14 mouse cellular contexts compared by ENCODE assay signal in genomic region chr15:81070470-81070869, GRCm38 (mm10).
"Had no signal": no experiment of that assay in that cellular context is flagged by ENCODE, and none has a peak within 500 bp of the region (broad histone marks: within the 10 kb centered on the region; RNA-seq: fewer than 3 reads in every experiment).

No protein-coding gene starts in this region.

- H3K36me3 ChIP-seq: kidney, embryonic 15.5 days; liver, embryonic 13.5 days had no signal

- H3K4me3 ChIP-seq: kidney, embryonic 15.5 days; liver, embryonic 13.5 days; megakaryocyte, embryonic 14.5 days; midbrain, embryonic 10.5 days; midbrain, embryonic 13.5 days had no signal

- H3K4me2 ChIP-seq: kidney, embryonic 15.5 days; liver, embryonic 13.5 days; midbrain, embryonic 13.5 days had no signal

- H3K9ac ChIP-seq: kidney, embryonic 15.5 days; liver, embryonic 13.5 days; midbrain, embryonic 13.5 days had no signal

- H3K4me1 ChIP-seq: liver, embryonic 13.5 days; midbrain, embryonic 10.5 days; midbrain, embryonic 13.5 days had no signal

- DNase-seq: kidney, adult 11 months; kidney, adult 8-10 months; kidney, postnatal 10 days; kidney, postnatal 36 days; liver, embryonic 13.5 days; lung, adult 2 months; lung, postnatal 14 days; lung, postnatal 4 days; thymus, postnatal 25 days had no signal

- ATAC-seq: midbrain, embryonic 13.5 days; midbrain, embryonic 16.5 days had no signal

- H3K27me3 ChIP-seq: kidney, embryonic 15.5 days; liver, embryonic 13.5 days; megakaryocyte, embryonic 14.5 days; midbrain, embryonic 13.5 days had no signal

- H3K27ac ChIP-seq: kidney, embryonic 15.5 days; liver, embryonic 13.5 days; midbrain, embryonic 10.5 days; midbrain, embryonic 13.5 days had no signal

- H3K9me3 ChIP-seq: kidney, embryonic 15.5 days; liver, embryonic 13.5 days; megakaryocyte, embryonic 14.5 days; midbrain, embryonic 10.5 days had no signal
